28 mouse cellular contexts compared by ENCODE assay signal in the genomic region with DNA sequence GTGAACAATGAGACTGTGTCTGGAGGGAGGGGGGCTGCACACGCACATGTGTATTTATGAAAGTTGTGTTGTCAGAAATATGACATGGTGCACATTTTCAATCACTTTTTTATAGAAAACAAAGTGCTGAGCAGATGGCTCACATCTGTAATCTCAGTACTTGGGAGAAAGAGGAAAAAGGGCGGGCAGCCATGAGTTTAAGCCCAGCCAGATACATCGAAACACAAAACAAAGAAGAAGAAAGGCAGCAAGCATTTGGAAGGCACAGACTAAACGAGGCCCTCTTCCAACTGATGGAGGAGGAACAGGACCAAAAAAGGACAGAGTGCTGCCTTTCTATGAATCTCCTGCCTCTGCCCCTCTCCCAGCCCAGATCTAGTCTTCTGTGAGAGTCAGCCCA. TPM values are rescaled to one million over a fixed set of nuclear protein-coding genes. Genes with fewer than 3 reads are reported as not detected.
A peak's percentile ranks its signal among the peaks of the same experiment; 100 is the strongest.
DNase-seq lines count a peak whose midpoint lies in the region; ATAC-seq and TF ChIP-seq lines count a peak whose summit lies in the region.
"Had no signal": no experiment of that assay in that cellular context is flagged by ENCODE, and none has a peak within 500 bp of the region (broad histone marks: within the 10 kb centered on the region; RNA-seq: fewer than 3 reads in every experiment).

No protein-coding gene starts in this region.

- no peak overlapping the region for H3K4me3 ChIP-seq in limb, embryonic 14.5 days (replicated peaks; ENCODE audit: low read length)
- H3K4me3 ChIP-seq in limb, embryonic 10.5 days = no peak overlapping the region
- no peak overlapping the region for H3K4me3 ChIP-seq in stomach, embryonic 14.5 days (ENCODE audit: low read depth, low read length)
- no peak overlapping the region for H3K4me3 ChIP-seq in stomach, postnatal 0 days (ENCODE audit: low read depth, low read length)
- H3K4me3 ChIP-seq: embryonic facial prominence, embryonic 13.5 days; forebrain, embryonic 12.5 days; hindbrain, embryonic 12.5 days; midbrain, embryonic 12.5 days; myocyte; neural tube, embryonic 12.5 days had no signal

- whole genome bisulfite sequencing in limb, embryonic 14.5 days = 50% methylated on average over 4 of the region's 4 CpGs
- 65% methylated on average over 4 of the region's 4 CpGs for WGBS in limb, embryonic 10.5 days
- 47% methylated on average over 4 of the region's 4 CpGs for WGBS in stomach, embryonic 14.5 days
- 34% methylated on average over 4 of the region's 4 CpGs for WGBS in stomach, postnatal 0 days

- no peaks in the 10 kb centered on the region for H3K9me3 ChIP-seq in limb, embryonic 14.5 days (ENCODE audit: control insufficient read depth, low read length)
- H3K9me3 ChIP-seq in limb, embryonic 10.5 days (replicated peaks) = no peaks in the 10 kb centered on the region
- no peaks in the 10 kb centered on the region for H3K9me3 ChIP-seq in stomach, embryonic 14.5 days (ENCODE audit: control insufficient read depth, low read depth, low read length)
- no peaks in the 10 kb centered on the region for H3K9me3 ChIP-seq in stomach, postnatal 0 days (ENCODE audit: control insufficient read depth, low read length)
- H3K9me3 ChIP-seq: embryonic facial prominence, embryonic 13.5 days; forebrain, embryonic 12.5 days; G1E; hindbrain, embryonic 12.5 days; midbrain, embryonic 12.5 days; neural tube, embryonic 12.5 days had no signal

- H3K27ac ChIP-seq in limb, embryonic 14.5 days (replicated peaks; ENCODE audit: low read depth, low read length) = 0 out of 2 replicates have a peak overlapping the region, but pooled peaks have one; percentile 1
- no peak overlapping the region for H3K27ac ChIP-seq in limb, embryonic 10.5 days
- H3K27ac ChIP-seq in stomach, embryonic 14.5 days (ENCODE audit: low read length) = 0 out of 2 replicates have a peak overlapping the region, but pooled peaks have one; percentile 3
- no peak overlapping the region for H3K27ac ChIP-seq in stomach, postnatal 0 days (replicated peaks)
- H3K27ac ChIP-seq: embryonic facial prominence, embryonic 13.5 days; forebrain, embryonic 12.5 days; hindbrain, embryonic 12.5 days; hindbrain, postnatal 0 days; liver, embryonic 14.5 days; midbrain, embryonic 12.5 days; neural tube, embryonic 12.5 days had no signal

- TF ChIP-seq CTCF in stomach, postnatal 0 days (IDR thresholded peaks at IDR 0.05; ENCODE audit: low read depth) = no peak

- DNase-seq in heart, postnatal 10 days = peak; percentile 38 to 43
- no peak for DNase-seq in heart, adult 11 months
- DNase-seq in limb, embryonic 14.5 days (ENCODE audit: low spot score) = peak; percentile 36
- no peak for DNase-seq in limb, embryonic 10.5 days (ENCODE audit: low spot score)
- no peak for DNase-seq in stomach, postnatal 0 days (ENCODE audit: low spot score)
- DNase-seq in right cerebral cortex, postnatal 10 days (ENCODE audit: low spot score in 2 of 2) = no peak
- DNase-seq: adrenal gland, adult 8-10 months; cerebellum, adult 11 months; cerebellum, adult 9-11 months; embryo, embryonic 11 days; forebrain, postnatal 0 days; kidney, adult 9 months; kidney, postnatal 10 days; liver; lung, postnatal 14 days; thymus, adult 18-20 months; thymus, postnatal 25 days had no signal

- intact Hi-C loops in heart, postnatal 10 days (cut with DNase I) = no loop called here

- H3K9ac ChIP-seq in limb, embryonic 14.5 days (ENCODE audit: low read depth, low read length, severe bottlenecking) = no peak overlapping the region
- H3K9ac ChIP-seq in stomach, embryonic 14.5 days (replicated peaks; ENCODE audit: low read depth, low read length) = no peak overlapping the region
- H3K9ac ChIP-seq in stomach, postnatal 0 days (ENCODE audit: low read length) = no peak overlapping the region
- H3K9ac ChIP-seq: embryonic facial prominence, embryonic 13.5 days; forebrain, embryonic 12.5 days; forebrain, postnatal 0 days; hindbrain, embryonic 12.5 days; liver, embryonic 14.5 days; midbrain, embryonic 12.5 days; neural tube, embryonic 12.5 days had no signal

- no peaks in the 10 kb centered on the region for H3K4me1 ChIP-seq in limb, embryonic 14.5 days (ENCODE audit: control insufficient read depth, insufficient read depth, low read length)
- H3K4me1 ChIP-seq in limb, embryonic 10.5 days = no peaks in the 10 kb centered on the region; the same call in 1 of the 2 replicates
- H3K4me1 ChIP-seq in stomach, embryonic 14.5 days (ENCODE audit: control insufficient read depth, insufficient read depth, low read length) = 0 out of 2 replicates have a peak, but pooled peaks cover 3% of the 10 kb centered on the region
- no peaks in the 10 kb centered on the region for H3K4me1 ChIP-seq in stomach, postnatal 0 days (replicated peaks; ENCODE audit: control insufficient read depth, insufficient read depth)
- H3K4me1 ChIP-seq: embryonic facial prominence, embryonic 13.5 days; neural tube, embryonic 12.5 days had no signal

- ATAC-seq in limb, embryonic 14.5 days (ENCODE audit: low FRiP score, low read depth) = no peak
- no peak for ATAC-seq in stomach, embryonic 14.5 days (ENCODE audit: insufficient number of reproducible peaks, insufficient read depth, low FRiP score, low read depth)
- ATAC-seq in stomach, postnatal 0 days (ENCODE audit: low FRiP score, low TSS enrichment) = no peak
- ATAC-seq: forebrain, postnatal 0 days; hindbrain, postnatal 0 days; intestine, embryonic 16.5 days had no signal

- no peak overlapping the region for H3K4me2 ChIP-seq in limb, embryonic 14.5 days (replicated peaks; ENCODE audit: low read depth, low read length, severe bottlenecking)
- no peak overlapping the region for H3K4me2 ChIP-seq in stomach, embryonic 14.5 days (replicated peaks; ENCODE audit: low read depth, low read length)
- no peak overlapping the region for H3K4me2 ChIP-seq in stomach, postnatal 0 days (replicated peaks; ENCODE audit: low read depth)
- H3K4me2 ChIP-seq: embryonic facial prominence, embryonic 13.5 days; forebrain, embryonic 12.5 days; hindbrain, embryonic 12.5 days; midbrain, embryonic 12.5 days; neural tube, embryonic 12.5 days had no signal

- H3K27me3 ChIP-seq in limb, embryonic 14.5 days (ENCODE audit: control insufficient read depth, insufficient read depth, low read length) = no peaks in the 10 kb centered on the region
- H3K27me3 ChIP-seq in limb, embryonic 10.5 days (ENCODE audit: low read depth, poor library complexity, severe bottlenecking) = no peaks in the 10 kb centered on the region
- H3K27me3 ChIP-seq in stomach, embryonic 14.5 days (ENCODE audit: control insufficient read depth, insufficient read depth, low read length) = no peaks in the 10 kb centered on the region
- H3K27me3 ChIP-seq in stomach, postnatal 0 days (ENCODE audit: control insufficient read depth, insufficient read depth, low read length) = no peaks in the 10 kb centered on the region
- H3K27me3 ChIP-seq: embryonic facial prominence, embryonic 13.5 days; forebrain, embryonic 12.5 days; hindbrain, embryonic 12.5 days; neural tube, embryonic 12.5 days had no signal

- no peaks in the 10 kb centered on the region for H3K36me3 ChIP-seq in limb, embryonic 14.5 days (ENCODE audit: control insufficient read depth, insufficient read depth, low read length)
- H3K36me3 ChIP-seq in limb, embryonic 10.5 days = no peaks in the 10 kb centered on the region
- no peaks in the 10 kb centered on the region for H3K36me3 ChIP-seq in stomach, embryonic 14.5 days (ENCODE audit: control insufficient read depth, insufficient read depth, low read length)
- no peaks in the 10 kb centered on the region for H3K36me3 ChIP-seq in stomach, postnatal 0 days (ENCODE audit: control insufficient read depth, insufficient read depth, low read length)
- H3K36me3 ChIP-seq: embryonic facial prominence, embryonic 13.5 days; forebrain, embryonic 12.5 days; G1E; hindbrain, embryonic 12.5 days; midbrain, embryonic 12.5 days; neural tube, embryonic 12.5 days had no signal

- no peak for TF ChIP-seq POLR2A in limb, embryonic 14.5 days (IDR thresholded peaks at IDR 0.05; ENCODE audit: borderline replicate concordance, extremely low read depth, insufficient read depth, insufficient read length)

- no peak for TF ChIP-seq EP300 in stomach, postnatal 0 days (optimal IDR thresholded peaks at IDR 0.05)

RNA-seq across cellular contexts. Expression of gene Fam83f, which starts 10.7 kb away (rescaled TPM):
- under 1 TPM; 0.19 to 0.22 TPM for total RNA-seq in heart, postnatal 10 days (2021)
- 1.6 and 1.7 TPM in 2 replicates for polyA plus RNA-seq in limb, embryonic 14.5 days (2012; rRNA removed)
- 2.6 and 3.7 TPM in 2 replicates for polyA plus RNA-seq in limb, embryonic 14.5 days (2014; fragmentation: Nextera tagmentation; extraction: Ambion mirVana)
- polyA plus RNA-seq in limb, embryonic 10.5 days (2016; fragmentation: Nextera tagmentation; extraction: Ambion mirVana) = 0.98 and 1.2 TPM in 2 replicates
- polyA plus RNA-seq in stomach, embryonic 14.5 days (2014; fragmentation: Nextera tagmentation; extraction: Ambion mirVana) = 6.9 and 9.3 TPM in 2 replicates
- polyA plus RNA-seq in stomach, postnatal 0 days (2015; fragmentation: Nextera tagmentation; extraction: Ambion mirVana) = 20.5 and 24.3 TPM in 2 replicates
- polyA plus RNA-seq: G1E, myocyte had no signal

RNA-seq across cellular contexts. Expression of gene Tnrc6b, which starts 50.1 kb away (rescaled TPM):
- total RNA-seq in heart, postnatal 10 days (2021) = 10 to 100 TPM; 56.1 to 56.4 TPM
- polyA plus RNA-seq in limb, embryonic 14.5 days (2012; rRNA removed) = 12.5 and 14.0 TPM in 2 replicates
- 15.8 and 19.4 TPM in 2 replicates for polyA plus RNA-seq in limb, embryonic 14.5 days (2014; fragmentation: Nextera tagmentation; extraction: Ambion mirVana)
- 31.0 and 40.1 TPM in 2 replicates for polyA plus RNA-seq in limb, embryonic 10.5 days (2016; fragmentation: Nextera tagmentation; extraction: Ambion mirVana)
- polyA plus RNA-seq in stomach, embryonic 14.5 days (2014; fragmentation: Nextera tagmentation; extraction: Ambion mirVana) = 25.5 and 28.7 TPM in 2 replicates
- 8.5 and 9.4 TPM in 2 replicates for polyA plus RNA-seq in stomach, postnatal 0 days (2015; fragmentation: Nextera tagmentation; extraction: Ambion mirVana)

Comparison
In these comparisons a context has a peak if more than half of its experiments do, and no peak if none do; other contexts are left out.
1. DNase-seq: peak in heart, postnatal 10 days (2 of 2) and limb, embryonic 14.5 days (single experiment); none in heart, adult 11 months (single experiment), limb, embryonic 10.5 days (single experiment), stomach, postnatal 0 days (single experiment) and right cerebral cortex, postnatal 10 days (0 of 2).
2. H3K27ac ChIP-seq: peak in limb, embryonic 14.5 days (single experiment) and stomach, embryonic 14.5 days (single experiment); none in limb, embryonic 10.5 days (single experiment) and stomach, postnatal 0 days (single experiment).